Mouse (Mus musculus) urinary bladder, postnatal 36 days (tissue): Measurements from ENCODE around the gene Fam53b.

Source experiments
- DNase-seq, 2 experiments: peaks; one replicate each; pipeline ENCODE4 v3.0.0; 2022; ENCODE audit warnings: low spot score in 2 of 2, mixed read lengths in 1 of 2

Fam53b gene

DNA sequence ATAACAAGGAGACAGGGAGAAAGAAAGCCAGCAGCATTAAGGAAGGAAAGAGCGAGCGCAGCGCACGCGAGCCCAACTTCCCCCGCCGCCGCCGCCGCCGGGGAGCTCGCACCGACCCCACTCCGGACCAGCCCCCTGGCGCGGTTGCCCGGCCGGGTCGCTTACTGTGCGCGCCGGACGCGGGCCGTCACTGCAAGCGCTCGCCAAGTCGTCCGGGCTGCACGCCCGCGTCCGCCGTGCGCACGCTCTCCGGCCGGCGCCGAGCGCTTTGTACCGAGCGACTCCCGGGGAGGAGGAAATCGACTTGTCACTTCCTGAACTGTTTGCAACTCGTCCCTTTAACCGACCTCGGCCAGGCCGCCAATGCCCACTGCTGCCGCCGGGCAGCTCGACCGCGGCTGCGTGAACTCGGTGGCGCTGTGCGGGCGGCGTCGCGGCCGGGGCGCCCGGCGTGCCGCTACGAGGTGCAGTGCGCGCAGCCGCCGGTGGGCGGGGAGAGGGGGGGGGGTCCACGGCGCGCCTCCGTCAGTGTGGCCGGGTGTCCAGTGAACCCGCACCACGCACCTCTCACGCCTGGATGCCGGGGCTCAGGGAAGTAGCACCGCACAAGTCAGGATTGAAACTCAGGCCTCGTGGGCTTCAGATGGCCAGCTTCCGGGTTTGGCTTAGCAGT, at the start of gene Fam53b:
Gene Fam53b, minus strand, starts transcription at position 471 of the 673 bp plus-strand sequence.
- DNase-seq = peak; percentile 60 to 71

- peak; percentile 90 to 92 for DNase-seq
Measured at GRCm38 (mm10) chr7:132859042-132859958, 45.6 kb upstream of the Fam53b start, which contains the start of gene Abraxas2. Gene Abraxas2 (plus strand): TSS chr7:132859225.

DNA sequence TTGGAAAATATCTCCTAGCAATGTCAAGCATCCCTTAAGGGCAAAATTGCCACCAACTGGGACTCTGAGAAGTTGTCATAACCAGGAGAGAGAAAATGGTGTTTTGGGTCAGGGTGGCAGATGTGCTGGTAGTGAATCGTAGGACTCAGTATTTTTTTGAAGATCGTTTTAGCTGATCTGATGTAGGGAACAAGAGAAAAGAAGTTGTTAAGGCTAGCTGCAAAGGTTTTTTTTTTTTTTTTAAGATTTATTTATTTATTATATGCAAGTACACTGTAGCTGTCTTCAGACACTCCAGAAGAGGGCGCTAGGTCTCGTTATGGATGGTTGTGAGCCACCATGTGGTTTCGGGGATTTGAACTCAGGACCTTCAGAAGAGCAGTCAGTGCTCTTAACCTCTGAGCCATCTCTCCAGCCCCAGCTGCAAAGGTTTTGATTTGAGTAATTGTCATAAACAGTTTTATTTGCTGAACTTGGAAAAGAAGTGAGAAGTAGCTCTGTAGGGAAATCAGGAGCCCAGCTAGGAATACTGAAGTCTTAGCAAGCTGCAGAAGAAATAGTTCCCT, 44.4 kb upstream of the Fam53b start:
- no peak for DNase-seq

DNA sequence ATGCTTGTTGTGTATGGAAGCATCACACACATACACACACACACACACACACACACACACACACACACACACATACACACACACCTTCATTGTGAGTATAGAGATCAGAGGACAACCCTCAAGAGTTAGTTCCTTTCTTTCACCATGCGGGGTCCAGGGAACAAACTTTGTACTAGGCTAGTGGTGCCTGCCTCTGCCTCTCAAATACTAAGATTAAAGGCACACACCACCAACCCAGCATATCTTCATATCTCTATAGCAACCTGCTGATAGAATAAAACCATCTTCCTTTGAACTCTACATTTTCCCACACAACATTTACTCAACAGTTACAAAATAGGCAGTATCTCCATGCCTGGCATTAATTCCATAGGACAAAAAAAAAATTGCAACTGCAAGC, 42.4 kb upstream of the Fam53b start:
- no peak for DNase-seq

DNA sequence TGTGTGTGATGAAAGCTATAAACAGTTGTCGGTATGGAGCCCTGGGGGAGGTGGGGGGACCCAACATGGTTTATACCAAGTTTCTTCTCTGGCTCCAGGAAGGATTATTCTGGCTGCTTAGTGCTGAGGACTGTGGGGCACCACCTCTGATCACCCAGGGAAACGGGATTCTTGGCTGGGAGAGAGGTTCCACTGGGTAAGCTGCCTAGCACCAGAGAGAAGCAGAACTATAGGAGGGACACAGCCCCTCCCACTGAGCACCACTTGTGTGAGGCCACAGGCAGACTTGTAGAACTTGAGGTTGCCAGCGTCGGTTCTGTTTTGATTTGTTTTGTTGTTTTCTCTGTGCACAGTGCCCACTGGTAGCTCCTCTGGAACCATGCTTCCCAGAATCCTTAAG, 40.3 kb upstream of the Fam53b start:
- DNase-seq = no peak

GRCm38 (mm10) chr7:132853361-132853760, 39.7 kb upstream of the Fam53b start:
- DNase-seq = no peak

GRCm38 (mm10) chr7:132852173-132852844, 38.6 kb upstream of the Fam53b start, which contains the start of gene Eef1akmt2:
Gene Eef1akmt2 (minus strand): TSS chr7:132852673.
- peak; percentile 75 to 77 for DNase-seq

DNA sequence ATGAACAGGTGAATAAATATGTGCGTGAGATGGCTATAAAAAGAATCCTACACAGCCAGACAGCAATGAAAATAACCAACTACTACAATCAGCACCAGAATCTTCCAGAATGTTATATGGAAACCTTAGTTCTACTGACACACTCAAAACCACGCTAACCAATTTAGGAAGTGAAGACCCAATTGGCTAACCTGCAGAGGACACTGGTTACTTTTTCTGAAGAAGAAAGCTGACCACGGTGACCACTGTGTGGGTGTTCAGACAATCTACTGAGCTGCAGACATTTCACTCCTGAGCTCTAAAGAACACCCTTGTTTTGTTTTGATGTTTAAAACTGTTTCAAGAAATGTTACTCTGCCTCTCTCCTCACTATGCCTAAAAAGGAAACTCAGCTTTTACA, 29.5 kb upstream of the Fam53b start:
- no peak for DNase-seq

DNA sequence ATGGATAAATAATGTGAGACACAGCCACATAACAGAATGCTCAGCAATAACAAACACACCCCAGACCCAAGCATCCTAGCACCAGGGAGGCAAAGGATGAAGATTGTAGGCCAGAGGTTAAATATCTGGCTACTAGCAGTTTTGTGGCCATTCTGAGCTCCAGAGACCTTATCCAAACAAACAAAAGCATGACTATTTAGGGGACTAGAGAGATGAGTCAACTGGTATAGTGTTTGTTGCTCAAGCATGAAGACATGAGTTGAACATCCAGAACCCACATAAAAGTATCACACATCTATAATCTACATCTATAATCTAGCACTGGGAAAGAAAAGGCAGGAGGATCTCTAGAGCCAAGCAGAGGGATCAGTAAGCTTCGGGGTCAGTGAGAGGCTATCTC, 28.8 kb upstream of the Fam53b start:
- no peak for DNase-seq

- DNase-seq = no peak
Measured at GRCm38 (mm10) chr7:132841287-132841686, 27.6 kb upstream of the Fam53b start.

- DNase-seq = no peak
Measured at GRCm38 (mm10) chr7:132830955-132831354, 17.3 kb upstream of the Fam53b start.

DNA sequence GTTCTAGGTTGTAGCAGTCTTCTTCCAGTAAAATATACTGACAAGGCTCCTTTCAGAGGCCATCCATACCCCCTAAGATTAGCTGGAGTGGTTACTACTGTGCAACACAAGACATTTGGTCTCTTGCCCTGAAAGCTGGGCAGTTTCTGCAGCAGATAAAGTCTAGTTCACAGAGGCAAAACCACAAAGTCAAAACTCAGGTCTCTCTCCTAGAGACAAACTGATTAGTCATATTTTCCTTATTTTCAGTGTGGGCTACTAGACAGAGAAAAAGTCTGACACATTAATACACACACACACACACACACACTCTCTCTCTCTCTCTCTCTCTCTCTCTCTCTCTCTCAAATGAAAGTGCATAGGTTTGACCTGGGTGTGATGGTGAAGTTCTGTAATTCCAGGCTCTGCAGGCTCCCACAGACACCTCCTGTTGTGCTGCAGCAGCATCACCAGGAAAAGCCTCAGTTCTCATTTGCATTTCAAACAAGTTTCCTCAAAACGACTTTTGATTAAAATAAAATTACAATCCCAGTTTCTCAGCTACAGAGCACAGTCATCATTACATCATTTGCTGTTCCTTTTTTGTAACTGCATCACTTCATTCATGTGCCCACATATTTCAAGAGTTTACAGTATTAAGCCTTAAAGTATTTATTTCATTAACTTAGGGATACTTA, 10.8 kb upstream of the Fam53b start:
- no peak for DNase-seq

DNA sequence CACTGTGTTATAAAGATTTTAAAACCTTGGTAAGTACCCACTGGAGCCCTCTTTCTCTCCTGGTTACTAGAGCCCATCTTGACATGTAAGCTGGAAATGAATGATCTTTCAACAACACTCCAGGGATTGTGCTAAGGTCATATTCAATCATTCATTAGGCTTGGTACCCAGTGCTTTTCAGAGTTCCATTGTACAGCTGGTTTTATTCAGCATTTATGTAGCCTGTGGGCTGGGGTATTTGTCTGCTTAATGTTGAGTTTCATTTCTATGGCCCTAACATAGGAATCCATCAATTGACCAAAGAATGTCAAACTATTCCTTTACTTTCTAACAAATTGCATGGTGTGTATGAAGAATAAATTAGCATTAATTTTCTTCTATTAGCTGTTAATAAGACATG, 10.1 kb upstream of the Fam53b start:
- no peak for DNase-seq

DNA sequence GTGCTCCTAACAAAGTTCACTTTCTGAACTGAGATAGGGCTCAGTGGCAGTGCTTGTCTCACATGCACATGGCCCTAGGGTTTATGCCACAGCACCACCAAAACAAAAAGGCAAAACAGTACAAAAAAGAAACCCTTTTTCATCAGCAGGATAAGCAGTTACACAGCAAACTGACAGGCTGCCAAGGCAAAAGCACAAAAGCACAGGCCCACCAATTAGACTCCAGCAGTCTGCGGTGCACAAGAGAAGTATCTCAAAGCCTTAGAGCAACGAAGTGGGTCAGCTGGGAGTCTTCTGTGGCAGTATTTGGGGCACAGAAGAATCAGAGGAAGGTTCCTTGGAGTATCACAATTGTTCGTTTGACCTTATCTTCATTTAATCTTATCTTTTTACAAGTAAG, 7.0 kb upstream of the Fam53b start:
- no peak for DNase-seq

- no peak for DNase-seq
Measured at GRCm38 (mm10) chr7:132817056-132817455, 3.4 kb upstream of the Fam53b start.

GRCm38 (mm10) chr7:132816528-132816927, 2.8 kb upstream of the Fam53b start:
- DNase-seq = no peak

DNA sequence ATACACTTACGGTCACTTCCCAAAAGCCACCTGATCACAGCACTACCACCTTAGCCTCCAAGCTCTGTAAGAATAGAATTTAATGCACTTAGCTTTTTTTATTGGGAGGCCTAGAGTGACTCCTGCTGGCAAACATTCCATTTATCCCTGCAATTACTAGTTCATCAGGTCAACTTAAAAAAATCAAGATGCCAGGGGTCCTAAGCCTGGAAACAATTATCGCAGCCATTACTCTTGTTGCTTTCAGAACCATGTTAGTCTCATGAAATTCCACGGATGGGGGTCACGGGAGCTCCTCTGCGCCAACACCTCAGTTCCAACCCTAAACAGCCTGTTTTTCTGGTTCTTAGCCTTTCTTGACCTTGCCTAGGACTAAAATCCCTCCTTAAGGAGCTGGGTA, 1.4 kb upstream of the Fam53b start:
- no peak for DNase-seq

- no peak for DNase-seq
Measured at GRCm38 (mm10) chr7:132814089-132814450, 384 bp upstream of the Fam53b start.

DNA sequence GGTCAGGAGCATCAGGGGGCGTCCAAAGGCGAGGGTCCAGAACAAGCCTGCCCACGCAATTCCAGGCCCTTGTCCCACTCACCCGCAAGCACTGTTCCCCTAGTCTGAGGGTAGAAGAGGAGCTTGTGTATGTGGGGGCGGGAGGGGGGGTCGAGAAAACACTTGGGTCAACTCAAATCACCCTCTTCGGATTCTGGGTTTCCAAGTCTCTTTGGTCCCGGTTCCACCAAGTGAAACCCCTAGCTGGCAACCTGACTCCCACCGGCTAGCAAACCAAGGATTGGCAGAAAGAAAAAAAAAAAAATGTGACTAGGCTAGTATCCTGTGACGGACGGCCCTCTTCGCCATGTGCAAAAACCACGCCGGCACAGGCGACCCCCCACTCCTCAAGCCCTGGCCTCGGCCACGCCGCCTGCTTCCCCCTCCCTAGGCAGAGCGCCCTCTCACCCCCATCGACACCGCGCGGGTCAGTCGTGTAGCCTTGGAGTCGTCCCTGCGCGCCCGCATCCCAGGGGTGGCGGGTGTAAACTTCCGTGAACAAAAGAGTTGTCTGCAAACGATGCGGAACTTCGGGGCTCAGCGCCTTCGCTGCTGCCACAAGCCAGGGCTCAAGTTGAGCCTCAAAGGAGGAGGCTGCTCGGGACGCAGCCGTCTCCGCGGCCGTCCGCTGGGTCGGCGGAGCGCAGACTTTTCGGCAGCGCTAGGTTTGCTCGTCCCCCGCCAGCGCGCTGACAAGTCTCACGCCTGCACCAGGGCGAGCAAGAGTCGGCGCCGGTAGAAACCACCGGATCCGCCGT, 869 bp downstream of the Fam53b start:
- peak; percentile 53 to 56 for DNase-seq
